Mouse (Mus musculus) lung, embryonic 16.5 days (tissue): Measurements from ENCODE around the gene Plce1. TPM values are rescaled to one million over a fixed set of nuclear protein-coding genes. Genes with fewer than 3 reads are reported as not detected.
A peak's percentile ranks its signal among the peaks of the same experiment; 100 is the strongest.

Source experiments
- ATAC-seq: fragments of 200-750 bp; cut with Nextera tagmentation; 2 replicates; pipeline ENCODE4 v1.8.0; 2017; ENCODE audit warnings: low read depth, mild to moderate bottlenecking, moderate library complexity
- H3K27ac ChIP-seq: fragments of 300-500 bp; sonication (generic); 2 replicates; pipeline ENCODE4 v1.5.1; 2014; ENCODE audit warnings: mild to moderate bottlenecking, control low read depth, low read length
- H3K27me3 ChIP-seq: fragments of 300-500 bp; sonication (generic); 2 replicates; pipeline ENCODE4 v1.6.1; 2014; ENCODE audit warnings: low read depth, low read length, mixed read lengths; ENCODE audit not compliant: control insufficient read depth, insufficient read depth
- H3K36me3 ChIP-seq: fragments of 300-500 bp; sonication (generic); 2 replicates; pipeline ENCODE4 v1.6.1; 2014; ENCODE audit warnings: low read length; ENCODE audit not compliant: control insufficient read depth, insufficient read depth
- H3K4me1 ChIP-seq: fragments of 300-500 bp; sonication (generic); replicated peaks from 2 replicates; pipeline ENCODE4 v1.6.1; 2014; ENCODE audit warnings: low read length, mixed read lengths; ENCODE audit not compliant: control insufficient read depth, insufficient read depth
- H3K4me2 ChIP-seq: fragments of 300-500 bp; sonication (generic); 2 replicates; pipeline ENCODE4 v1.6.1; 2014; ENCODE audit warnings: low read depth, low read length, control low read depth
- H3K4me3 ChIP-seq: fragments of 300-500 bp; sonication (generic); 2 replicates; pipeline ENCODE4 v1.5.1; 2014; ENCODE audit warnings: mild to moderate bottlenecking, low read length, control low read depth
- H3K9ac ChIP-seq: fragments of 300-500 bp; sonication (generic); 2 replicates; pipeline ENCODE4 v1.6.1; 2014; ENCODE audit warnings: low read length, control low read depth
- H3K9me3 ChIP-seq: fragments of 300-500 bp; sonication (generic); 2 replicates; pipeline ENCODE4 v1.6.1; 2016; ENCODE audit warnings: low read length; ENCODE audit not compliant: control insufficient read depth
- WGBS: fragments of 180-500 bp; shearing (Covaris S2); extraction: QIAGEN DNeasy Blood & Tissue Kit; methylation state at CpG from one replicate; pipeline ENCODE4 v1.1.7; 2014; 5-methylcytosine and 5-hydroxymethylcytosine counted together
- polyA plus RNA-seq: library from polyadenylated mRNA; unstranded; fragments of >200 nt; fragmentation: Nextera tagmentation; extraction: Ambion mirVana; gene quantifications from 2 replicates; pipeline ENCODE4 v1.2.1, GENCODE M21; 2015

Gene Plce1
- polyA plus RNA-seq, 1 experiment from 2014 or later = 4.1 TPM

- ATAC-seq = no peak
- peaks cover 12% of the 10 kb centered on the region for H3K4me1 ChIP-seq
- no peak overlapping the region for H3K27ac ChIP-seq
- H3K4me3 ChIP-seq = no peak overlapping the region
- no peaks in the 10 kb centered on the region for H3K36me3 ChIP-seq
- 86% methylated on average over 8 of the region's 8 CpGs for WGBS
- no peaks in the 10 kb centered on the region for H3K27me3 ChIP-seq
- H3K4me2 ChIP-seq = no peak overlapping the region
- no peaks in the 10 kb centered on the region for H3K9me3 ChIP-seq
- H3K9ac ChIP-seq = no peak overlapping the region
Measured at GRCm38 (mm10) chr19:38589941-38590340, 109.0 kb downstream of the Plce1 start.

- WGBS = 54% methylated on average over 7 of the region's 7 CpGs
- Histone ChIP-seq H3K27me3 (no peaks in the 10 kb centered on the region), H3K27ac (no peak overlapping the region), H3K9me3 (no peaks in the 10 kb centered on the region), H3K4me1 (peaks cover 9% of the 10 kb centered on the region), H3K4me2 (no peak overlapping the region), H3K36me3 (no peaks in the 10 kb centered on the region), H3K9ac (no peak overlapping the region), H3K4me3 (no peak overlapping the region)
- 0 out of 2 replicates have a peak, but pooled peaks have one; percentile 2 for ATAC-seq
Measured at GRCm38 (mm10) chr19:38592566-38593224, 111.8 kb downstream of the Plce1 start.

- no peak overlapping the region for H3K27ac ChIP-seq
- no peak overlapping the region for H3K4me2 ChIP-seq
- no peak overlapping the region for H3K4me3 ChIP-seq
- H3K27me3 ChIP-seq = no peaks in the 10 kb centered on the region
- H3K9ac ChIP-seq = no peak overlapping the region
- ATAC-seq = peak; percentile 34; the same call in 1 of the 2 replicates
- no peaks in the 10 kb centered on the region for H3K36me3 ChIP-seq
- H3K4me1 ChIP-seq = peaks cover 8% of the 10 kb centered on the region
- WGBS = 57% methylated on average over 12 of the region's 12 CpGs
- no peaks in the 10 kb centered on the region for H3K9me3 ChIP-seq
Measured at GRCm38 (mm10) chr19:38593225-38593897, 112.5 kb downstream of the Plce1 start.

GRCm38 (mm10) chr19:38596096-38596495 lies 115.2 kb downstream of the Plce1 start:
- ATAC-seq = no peak

DNA sequence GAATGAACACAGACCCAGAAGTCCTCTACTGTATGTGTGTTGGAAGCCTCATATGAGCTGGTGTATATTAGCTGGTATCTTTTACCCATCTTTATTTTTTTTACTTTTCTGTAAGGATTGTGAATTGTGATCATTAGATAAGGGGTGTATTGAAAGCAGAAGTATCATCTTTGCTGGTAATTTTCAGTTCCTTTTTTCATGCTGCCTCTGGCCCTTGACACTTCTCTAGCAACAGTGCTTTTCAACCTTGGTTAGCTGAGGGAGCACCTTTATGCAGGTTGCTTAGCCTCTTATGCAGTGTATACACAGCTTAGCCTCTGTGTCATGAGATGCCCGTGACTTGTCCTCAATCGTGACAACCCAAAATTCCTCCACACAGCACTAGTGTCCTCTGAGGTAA lies 116.5 kb downstream of the Plce1 start:
- no peak overlapping the region for H3K27ac ChIP-seq
- no peaks in the 10 kb centered on the region for H3K9me3 ChIP-seq
- H3K4me2 ChIP-seq = no peak overlapping the region
- no peak overlapping the region for H3K4me3 ChIP-seq
- ATAC-seq = no peak
- H3K27me3 ChIP-seq = no peaks in the 10 kb centered on the region
- H3K4me1 ChIP-seq = peaks cover 6% of the 10 kb centered on the region
- no peaks in the 10 kb centered on the region for H3K36me3 ChIP-seq
- no peak overlapping the region for H3K9ac ChIP-seq
- 70% methylated on average over 2 of the region's 2 CpGs for WGBS

More at GRCm38 (mm10) chr19:38596096-38596495, 115.2 kb downstream of the Plce1 start:
- Histone ChIP-seq H3K27ac (no peak overlapping the region; the same call in 1 of the 2 replicates), H3K4me1 (peaks cover 8% of the 10 kb centered on the region), H3K9me3 (no peaks in the 10 kb centered on the region), H3K4me3 (no peak overlapping the region), H3K36me3 (no peaks in the 10 kb centered on the region), H3K27me3 (no peaks in the 10 kb centered on the region), H3K9ac (no peak overlapping the region), H3K4me2 (no peak overlapping the region)
- 87% methylated on average over 4 of the region's 4 CpGs for WGBS

DNA sequence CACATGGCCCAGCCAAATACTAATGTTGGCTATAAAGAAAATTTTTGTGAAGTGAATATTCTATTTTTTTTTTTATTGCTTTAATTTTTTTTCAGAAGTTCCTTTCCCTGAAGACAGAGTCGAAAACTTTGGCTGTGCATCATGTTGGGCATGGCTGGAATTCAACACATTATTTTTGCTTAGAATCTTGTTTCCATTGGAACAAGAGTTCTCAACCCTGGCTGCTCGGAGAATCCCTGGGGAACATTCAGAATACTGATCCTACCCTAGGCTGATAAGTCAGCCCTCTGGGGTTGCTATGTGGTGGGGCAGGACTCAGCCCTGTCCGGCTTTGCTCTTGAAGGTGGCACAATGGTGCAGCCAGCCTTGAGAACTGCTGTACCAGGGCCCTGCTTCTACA lies 118.1 kb downstream of the Plce1 start:
- Histone ChIP-seq H3K9me3 (no peaks in the 10 kb centered on the region), H3K36me3 (no peaks in the 10 kb centered on the region), H3K27me3 (no peaks in the 10 kb centered on the region), H3K4me2 (no peak overlapping the region), H3K4me3 (no peak overlapping the region), H3K9ac (no peak overlapping the region), H3K4me1 (peaks cover 8% of the 10 kb centered on the region), H3K27ac (no peak overlapping the region)
- 82% methylated on average over 3 of the region's 3 CpGs for WGBS
- ATAC-seq = no peak

- Histone ChIP-seq H3K4me2 (no peak overlapping the region), H3K9me3 (no peaks in the 10 kb centered on the region), H3K4me3 (no peak overlapping the region), H3K36me3 (no peaks in the 10 kb centered on the region), H3K4me1 (peaks cover 6% of the 10 kb centered on the region; the same call in 1 of the 2 replicates), H3K27ac (no peak overlapping the region), H3K27me3 (no peaks in the 10 kb centered on the region), H3K9ac (no peak overlapping the region)
- ATAC-seq = no peak
- 33% methylated on average over 5 of the region's 5 CpGs for WGBS
Measured at GRCm38 (mm10) chr19:38601127-38601526, 120.2 kb downstream of the Plce1 start.

GRCm38 (mm10) chr19:38602811-38603210 lies 121.9 kb downstream of the Plce1 start:
- no peaks in the 10 kb centered on the region for H3K9me3 ChIP-seq
- H3K27me3 ChIP-seq = no peaks in the 10 kb centered on the region
- H3K27ac ChIP-seq = no peak overlapping the region
- H3K4me3 ChIP-seq = no peak overlapping the region
- ATAC-seq = peak; percentile 71
- H3K9ac ChIP-seq = no peak overlapping the region
- no peaks in the 10 kb centered on the region for H3K36me3 ChIP-seq
- H3K4me2 ChIP-seq = no peak overlapping the region
- 59% methylated on average over 9 of the region's 9 CpGs for WGBS
- peaks cover 6% of the 10 kb centered on the region; the same call in 1 of the 2 replicates for H3K4me1 ChIP-seq

DNA sequence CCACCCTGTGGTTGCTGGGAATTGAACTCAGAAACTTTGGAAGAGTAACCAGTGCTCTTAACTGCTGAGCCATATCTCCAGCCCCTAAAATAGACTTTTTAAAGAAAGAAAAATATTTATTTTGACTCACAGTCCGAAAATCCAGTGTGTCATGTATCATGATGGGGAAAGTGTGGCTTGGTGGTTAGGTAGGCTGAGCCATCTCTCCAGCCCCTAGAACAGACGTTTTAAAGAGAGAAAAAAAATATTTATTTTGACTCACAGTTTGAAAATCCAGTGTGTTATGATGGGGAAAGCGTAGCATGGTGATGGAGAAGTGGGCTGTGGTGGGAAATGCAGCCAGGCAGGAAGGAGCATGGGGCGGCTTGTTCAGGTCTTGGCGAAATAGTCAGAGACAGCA lies 126.3 kb downstream of the Plce1 start:
- Histone ChIP-seq H3K4me2 (no peak overlapping the region), H3K9me3 (no peaks in the 10 kb centered on the region), H3K9ac (no peak overlapping the region), H3K27ac (no peak overlapping the region), H3K36me3 (no peaks in the 10 kb centered on the region), H3K27me3 (no peaks in the 10 kb centered on the region), H3K4me1 (peaks cover 9% of the 10 kb centered on the region; the same call in 1 of the 2 replicates), H3K4me3 (no peak overlapping the region)
- no peak for ATAC-seq
- WGBS = 81% methylated on average over 5 of the region's 5 CpGs
